Mouse (Mus musculus) liver, embryonic 12.5 days (tissue): Measurements from ENCODE around the gene Sostdc1. TPM values are rescaled to one million over a fixed set of nuclear protein-coding genes. Genes with fewer than 3 reads are reported as not detected.

ENCODE experiments used
- ATAC-seq: fragments of 200-750 bp; cut with Nextera tagmentation; 2 replicates; pipeline ENCODE4 v1.8.0; 2017; ENCODE audit warnings: moderate number of reproducible peaks, mild to moderate bottlenecking, moderate library complexity
- H3K27ac ChIP-seq: fragments of 300-500 bp; sonication (generic); 2 replicates; pipeline ENCODE4 v1.5.1; 2016; ENCODE audit warnings: mild to moderate bottlenecking
- H3K27me3 ChIP-seq: fragments of 300-500 bp; sonication (generic); replicated peaks from 2 replicates; pipeline ENCODE4 v1.6.1; 2016; ENCODE audit warnings: mild to moderate bottlenecking, moderate library complexity
- H3K36me3 ChIP-seq: fragments of 300-500 bp; sonication (generic); 2 replicates; pipeline ENCODE4 v1.6.1; 2016; ENCODE audit warnings: mild to moderate bottlenecking, moderate library complexity
- H3K4me1 ChIP-seq: fragments of 300-500 bp; sonication (generic); 2 replicates; pipeline ENCODE4 v1.6.1; 2016
- H3K4me2 ChIP-seq: fragments of 300-500 bp; sonication (generic); 2 replicates; pipeline ENCODE4 v1.6.1; 2016; ENCODE audit warnings: mild to moderate bottlenecking, moderate library complexity
- H3K4me3 ChIP-seq: fragments of 300-500 bp; sonication (generic); 2 replicates; pipeline ENCODE4 v1.5.1; 2016; ENCODE audit warnings: mild to moderate bottlenecking, moderate library complexity
- H3K9ac ChIP-seq: fragments of 300-500 bp; sonication (generic); 2 replicates; pipeline ENCODE4 v1.6.1; 2016; ENCODE audit warnings: mild to moderate bottlenecking, moderate library complexity
- H3K9me3 ChIP-seq: fragments of 300-500 bp; sonication (generic); replicated peaks from 2 replicates; pipeline ENCODE4 v1.6.1; 2016; ENCODE audit warnings: mild to moderate bottlenecking, moderate library complexity
- WGBS: fragments of 180-500 bp; shearing (Covaris S2); methylation state at CpG from one replicate; pipeline ENCODE4 v1.1.7; 2016; ENCODE audit not compliant: insufficient replicate concordance; 5-methylcytosine and 5-hydroxymethylcytosine counted together
- polyA plus RNA-seq: library from polyadenylated mRNA; unstranded; fragments of >200 nt; fragmentation: Nextera tagmentation; extraction: Ambion mirVana; gene quantifications from 2 replicates; pipeline ENCODE4 v1.2.1, GENCODE M21; 2016

The Sostdc1 gene
- 0.17 and 0.19 TPM in 2 replicates for polyA plus RNA-seq

DNA sequence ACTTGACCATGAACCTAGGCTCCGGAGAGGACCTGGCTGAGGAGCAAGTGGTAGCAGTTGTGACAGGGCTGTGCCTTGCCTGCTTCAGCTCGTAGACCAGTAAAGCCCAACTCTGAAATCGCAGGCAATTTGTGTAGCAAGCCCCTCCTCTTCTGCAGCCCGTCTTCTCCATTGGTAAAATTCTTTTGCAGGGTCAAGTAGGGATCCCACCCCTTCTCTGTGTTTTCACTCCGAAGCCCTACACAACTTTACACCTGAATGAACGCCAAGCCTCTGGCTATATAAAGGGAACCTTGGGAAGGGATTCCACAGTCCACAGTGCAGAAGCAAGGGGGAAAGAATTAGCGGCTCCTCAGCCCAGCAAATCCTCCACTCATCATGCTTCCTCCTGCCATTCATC is at the start of gene Sostdc1:
Gene Sostdc1 (plus strand): TSS at position 224 of the 400 bp plus-strand sequence.
- 20% methylated on average over 7 of the region's 7 CpGs for WGBS
- H3K27ac ChIP-seq: no peak within 1 kb of the TSS
- no peaks in the 10 kb centered on the region for H3K9me3 ChIP-seq
- no peaks in the 10 kb centered on the region; the same call in 1 of the 2 replicates for H3K4me1 ChIP-seq
- no peak for ATAC-seq
- H3K4me3 ChIP-seq: no peak within 1 kb of the TSS
- H3K4me2 ChIP-seq: no peak within 1 kb of the TSS
- no peaks in the 10 kb centered on the region for H3K36me3 ChIP-seq
- peaks cover 18% of the 10 kb centered on the region; the same call in 1 of the 2 replicates for H3K27me3 ChIP-seq
- H3K9ac ChIP-seq: no peak within 1 kb of the TSS

DNA sequence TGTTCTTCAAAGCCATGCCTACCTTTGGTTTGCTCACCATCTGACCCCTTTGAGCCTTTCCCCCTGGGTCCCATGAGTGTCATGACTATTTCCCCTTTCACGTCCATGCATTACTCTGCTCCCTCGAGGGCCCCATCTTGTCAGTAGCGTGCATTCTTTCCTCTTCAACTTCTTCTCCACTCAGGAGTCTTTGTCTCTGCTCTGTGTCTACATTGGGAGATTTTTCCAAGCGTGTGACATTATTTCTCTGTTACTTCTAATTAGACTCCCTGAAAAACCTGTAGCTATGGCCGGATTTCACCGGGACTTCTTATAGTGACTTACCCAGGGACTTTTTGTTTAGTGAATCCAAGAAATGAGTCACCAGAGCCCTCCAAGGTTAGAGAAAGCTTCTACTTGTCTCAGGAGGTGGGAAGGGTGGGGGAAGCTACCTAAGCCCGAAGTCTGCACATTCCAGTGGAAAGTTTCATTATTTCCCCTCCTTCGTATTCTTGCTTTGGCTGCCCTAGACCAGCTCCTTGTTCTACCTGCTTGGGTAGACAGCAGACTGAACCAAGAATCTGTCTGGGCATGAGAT is 46.2 kb upstream of the Sostdc1 start:
- no peak overlapping the region for H3K9ac ChIP-seq
- 72% methylated on average over 8 of the region's 8 CpGs for WGBS
- no peaks in the 10 kb centered on the region for H3K4me1 ChIP-seq
- no peak for ATAC-seq
- no peak overlapping the region for H3K4me2 ChIP-seq
- H3K9me3 ChIP-seq: no peaks in the 10 kb centered on the region
- H3K27ac ChIP-seq: no peak overlapping the region
- no peaks in the 10 kb centered on the region for H3K27me3 ChIP-seq
- no peaks in the 10 kb centered on the region for H3K36me3 ChIP-seq
- H3K4me3 ChIP-seq: no peak overlapping the region

DNA sequence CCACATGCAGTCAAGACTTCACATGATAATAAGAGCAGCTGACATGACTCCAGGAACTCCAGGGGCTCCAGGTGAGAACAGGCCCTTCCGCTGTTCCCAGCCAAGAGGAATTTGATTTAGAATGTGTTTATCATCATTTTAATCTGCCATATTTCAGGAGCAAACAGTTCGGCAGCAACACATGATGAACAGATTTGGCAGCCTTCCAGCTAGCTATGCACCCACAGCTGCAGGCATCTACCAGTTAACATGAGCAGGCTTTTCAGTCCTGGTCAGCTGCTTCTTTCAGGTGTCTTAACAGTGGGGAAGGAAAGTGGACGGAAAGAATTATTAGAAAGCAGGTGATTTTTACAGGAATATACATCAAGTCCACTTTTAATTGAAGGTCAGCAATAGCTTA is 39.1 kb upstream of the Sostdc1 start:
- no peak for ATAC-seq
- 73% methylated on average over 3 of the region's 3 CpGs for WGBS
- Histone ChIP-seq H3K4me2 (no peak overlapping the region), H3K4me1 (no peaks in the 10 kb centered on the region), H3K36me3 (no peaks in the 10 kb centered on the region), H3K27ac (no peak overlapping the region), H3K9ac (no peak overlapping the region), H3K4me3 (no peak overlapping the region), H3K27me3 (no peaks in the 10 kb centered on the region), H3K9me3 (no peaks in the 10 kb centered on the region)

DNA sequence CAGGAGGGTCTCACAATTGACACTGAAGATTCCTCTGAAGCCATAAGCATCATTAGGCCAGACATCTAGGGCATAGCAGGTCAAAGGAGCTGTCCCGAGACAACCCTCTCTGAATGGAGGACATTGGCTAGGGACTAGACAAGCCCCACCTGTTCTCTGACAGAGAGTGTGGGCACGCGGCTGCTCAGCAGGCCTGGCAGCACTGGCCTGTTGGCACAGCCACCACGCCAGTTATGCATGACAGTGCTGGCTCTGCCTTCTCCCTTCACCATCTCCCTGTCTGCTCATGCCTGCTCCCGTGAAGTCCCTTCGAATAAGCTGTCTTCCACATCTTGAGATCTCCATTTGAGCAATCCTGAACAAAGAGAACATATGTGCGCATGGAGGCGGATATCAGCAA is 24.3 kb upstream of the Sostdc1 start:
- H3K36me3 ChIP-seq: no peaks in the 10 kb centered on the region
- H3K9me3 ChIP-seq: no peaks in the 10 kb centered on the region
- ATAC-seq: no peak
- H3K9ac ChIP-seq: no peak overlapping the region
- no peak overlapping the region for H3K4me3 ChIP-seq
- 73% methylated on average over 8 of the region's 8 CpGs for WGBS
- no peak overlapping the region for H3K27ac ChIP-seq
- H3K4me1 ChIP-seq: no peaks in the 10 kb centered on the region
- H3K4me2 ChIP-seq: no peak overlapping the region
- no peaks in the 10 kb centered on the region for H3K27me3 ChIP-seq

DNA sequence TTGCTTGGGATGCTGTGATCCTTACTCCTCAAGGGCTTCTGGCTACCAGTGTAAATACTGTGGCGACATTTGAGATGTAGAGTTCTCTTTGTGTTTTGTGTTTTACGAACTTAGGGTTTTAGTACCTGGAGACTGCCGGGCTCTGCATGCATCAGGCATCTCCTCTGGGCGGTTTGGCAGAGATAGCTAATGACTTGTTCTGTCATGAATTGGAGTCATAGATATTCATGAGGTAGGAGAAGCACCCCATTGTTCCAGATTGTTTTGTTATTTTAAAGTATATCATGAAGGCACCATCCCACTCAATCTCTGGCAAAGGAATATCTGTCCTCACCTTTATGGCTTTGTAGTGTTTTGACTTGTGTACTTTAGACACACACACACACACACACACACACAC is 23.5 kb upstream of the Sostdc1 start:
- no peaks in the 10 kb centered on the region for H3K9me3 ChIP-seq
- no peak for ATAC-seq
- no peaks in the 10 kb centered on the region for H3K36me3 ChIP-seq
- H3K27ac ChIP-seq: no peak overlapping the region
- WGBS: 73% methylated on average over 4 of the region's 4 CpGs
- no peak overlapping the region for H3K4me2 ChIP-seq
- no peak overlapping the region for H3K9ac ChIP-seq
- H3K4me1 ChIP-seq: no peaks in the 10 kb centered on the region
- no peaks in the 10 kb centered on the region for H3K27me3 ChIP-seq
- H3K4me3 ChIP-seq: no peak overlapping the region

DNA sequence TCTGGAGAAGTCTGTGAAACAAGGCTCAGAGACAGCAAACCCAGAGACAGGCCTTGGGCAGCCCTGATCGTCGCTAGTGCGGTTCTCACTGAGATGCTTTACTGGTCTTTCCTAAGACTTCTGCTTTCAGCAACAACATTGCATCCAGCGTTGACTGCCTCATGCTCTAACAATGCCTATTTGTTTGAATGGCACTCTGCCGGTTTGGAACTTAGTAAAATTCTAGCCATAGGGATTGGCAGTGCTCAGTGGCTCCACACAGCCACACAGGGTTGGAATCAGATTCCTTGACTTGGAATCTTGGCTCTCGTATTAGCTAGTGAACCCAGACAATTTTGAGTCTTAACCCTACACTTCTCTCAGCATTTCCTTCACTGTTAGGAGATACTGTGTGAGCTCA is 22.6 kb upstream of the Sostdc1 start:
- ATAC-seq: no peak
- Histone ChIP-seq H3K36me3 (no peaks in the 10 kb centered on the region), H3K4me3 (no peak overlapping the region), H3K4me2 (no peak overlapping the region), H3K4me1 (no peaks in the 10 kb centered on the region), H3K27me3 (no peaks in the 10 kb centered on the region), H3K9ac (no peak overlapping the region), H3K27ac (no peak overlapping the region), H3K9me3 (no peaks in the 10 kb centered on the region)
- 76% methylated on average over 6 of the region's 6 CpGs for WGBS

DNA sequence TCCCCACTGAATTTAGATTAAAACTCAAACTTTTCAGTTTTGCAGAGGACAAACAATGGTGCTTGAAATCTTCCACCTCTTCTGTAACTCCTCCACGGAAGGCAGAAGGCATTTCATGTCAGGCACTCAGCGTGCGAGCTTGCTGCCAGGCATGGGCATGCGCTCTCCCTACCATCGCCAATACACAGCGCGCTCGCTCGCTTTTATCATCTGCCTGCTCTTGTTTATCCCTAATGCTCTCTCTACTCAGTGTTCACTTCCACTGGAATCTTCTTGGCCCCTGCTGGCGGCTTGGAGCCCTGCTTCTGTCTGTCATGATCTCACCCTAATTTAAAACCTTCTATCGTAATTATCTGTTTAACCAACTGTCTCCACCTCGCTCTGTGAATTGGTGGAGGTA is 11.6 kb upstream of the Sostdc1 start:
- no peak for ATAC-seq
- H3K9ac ChIP-seq: no peak overlapping the region
- no peak overlapping the region for H3K4me3 ChIP-seq
- no peaks in the 10 kb centered on the region for H3K27me3 ChIP-seq
- H3K27ac ChIP-seq: no peak overlapping the region
- no peaks in the 10 kb centered on the region for H3K36me3 ChIP-seq
- no peak overlapping the region for H3K4me2 ChIP-seq
- WGBS: 79% methylated on average over 12 of the region's 12 CpGs
- H3K9me3 ChIP-seq: no peaks in the 10 kb centered on the region
- no peaks in the 10 kb centered on the region for H3K4me1 ChIP-seq

DNA sequence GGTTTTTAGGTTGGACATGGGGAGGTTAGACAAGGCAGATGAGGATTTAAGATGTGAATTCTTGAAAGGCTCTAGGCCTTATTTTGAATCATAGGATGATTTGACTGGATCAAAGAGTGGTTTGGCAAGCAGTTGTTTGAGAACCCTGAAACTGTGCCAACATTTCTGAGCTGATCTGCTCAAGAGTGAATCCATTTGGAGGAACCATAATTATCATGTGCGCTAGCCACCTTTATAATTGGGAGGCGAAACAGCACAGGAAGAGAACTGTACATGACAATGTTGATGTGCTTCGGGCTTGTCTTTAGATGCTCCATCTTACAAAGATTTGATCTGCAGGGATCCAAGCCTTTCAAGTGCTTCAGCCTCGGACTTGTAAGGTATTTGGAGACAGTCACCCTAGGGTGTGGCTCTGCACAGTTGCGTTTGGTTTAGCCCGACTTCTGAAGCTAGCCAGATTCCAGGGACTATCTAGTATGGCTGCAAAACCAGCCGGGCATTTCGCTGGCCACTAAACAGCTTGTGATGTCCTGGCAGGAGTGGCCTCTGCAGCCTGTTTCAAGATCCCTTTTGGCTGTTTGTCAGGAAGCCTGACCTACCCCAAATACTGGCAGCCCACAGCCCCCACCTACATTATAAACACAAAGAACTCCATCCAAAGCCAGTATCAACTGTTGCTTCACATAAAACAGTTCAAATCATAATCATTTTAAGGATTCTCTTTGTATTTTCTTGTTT is 10.9 kb upstream of the Sostdc1 start:
- Histone ChIP-seq H3K4me2 (no peak overlapping the region), H3K9me3 (no peaks in the 10 kb centered on the region), H3K27me3 (no peaks in the 10 kb centered on the region), H3K27ac (no peak overlapping the region), H3K9ac (no peak overlapping the region), H3K4me1 (no peaks in the 10 kb centered on the region), H3K36me3 (no peaks in the 10 kb centered on the region), H3K4me3 (no peak overlapping the region)
- 74% methylated on average over 8 of the region's 8 CpGs for WGBS
- ATAC-seq: no peak

DNA sequence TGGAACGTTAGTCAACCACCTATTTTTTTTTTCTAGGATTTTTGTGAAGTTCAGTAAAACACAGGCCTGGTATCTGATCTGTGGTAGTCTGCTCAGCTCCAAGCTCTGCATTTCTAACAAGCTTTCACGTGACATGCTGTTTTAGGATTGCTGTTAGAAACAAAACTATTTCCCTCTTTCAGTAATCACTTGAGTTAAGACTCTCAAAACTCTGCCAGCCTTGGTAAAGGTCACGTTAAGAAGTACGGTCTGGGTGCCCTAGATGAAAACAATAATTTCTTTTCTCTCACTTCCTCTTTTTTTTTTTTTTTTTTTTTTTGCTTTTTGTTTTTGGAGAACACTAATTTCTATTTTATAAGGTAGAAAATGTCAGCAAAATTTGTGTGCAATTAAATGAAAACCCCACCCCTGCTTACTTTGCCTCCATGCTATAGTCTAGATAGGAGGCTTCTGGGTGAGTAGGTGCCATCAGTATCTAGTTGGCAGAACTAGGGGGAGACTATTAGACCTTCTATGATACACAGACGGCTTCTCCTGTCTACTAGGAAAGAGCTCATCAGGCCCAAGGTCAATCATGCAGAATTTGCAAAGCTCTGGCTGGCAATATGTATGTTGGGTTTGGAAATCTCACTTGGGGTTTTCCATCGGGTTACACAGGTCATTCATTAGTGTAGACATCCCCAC is 5.1 kb upstream of the Sostdc1 start:
- Histone ChIP-seq H3K27ac (no peak overlapping the region), H3K9ac (no peak overlapping the region), H3K4me2 (no peak overlapping the region), H3K27me3 (0 out of 2 replicates have a peak, but pooled peaks cover under 1% of the 10 kb centered on the region), H3K4me3 (no peak overlapping the region), H3K4me1 (no peaks in the 10 kb centered on the region), H3K36me3 (no peaks in the 10 kb centered on the region), H3K9me3 (no peaks in the 10 kb centered on the region)
- WGBS: 59% methylated on average over 6 of the region's 6 CpGs
- no peak for ATAC-seq

DNA sequence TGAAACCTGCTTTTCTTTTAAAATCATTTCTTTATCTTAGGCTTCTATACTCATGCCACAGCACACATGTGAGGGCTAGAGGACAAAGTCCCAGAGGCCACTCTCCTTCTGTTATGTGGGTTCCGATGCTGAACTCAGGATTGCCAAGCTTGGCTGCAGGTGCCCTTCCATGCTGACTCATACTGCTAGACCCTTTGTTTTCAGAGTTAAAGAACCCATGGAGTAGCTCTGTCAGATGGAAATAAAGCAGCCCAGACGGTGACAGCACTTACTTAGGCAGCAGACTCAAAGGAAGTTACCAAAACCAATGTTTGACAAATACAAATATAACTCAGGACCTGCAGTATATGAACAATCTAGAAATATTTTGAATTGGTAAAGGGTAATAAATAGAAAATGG is 924 bp upstream of the Sostdc1 start:
- Histone ChIP-seq H3K36me3 (no peaks in the 10 kb centered on the region), H3K9me3 (no peaks in the 10 kb centered on the region), H3K4me2 (no peak overlapping the region), H3K9ac (no peak overlapping the region), H3K4me1 (no peaks in the 10 kb centered on the region; the same call in 1 of the 2 replicates), H3K27ac (no peak overlapping the region), H3K27me3 (peaks cover 18% of the 10 kb centered on the region; the same call in 1 of the 2 replicates), H3K4me3 (no peak overlapping the region)
- no peak for ATAC-seq
- WGBS: 35% methylated on average over 2 of the region's 2 CpGs

DNA sequence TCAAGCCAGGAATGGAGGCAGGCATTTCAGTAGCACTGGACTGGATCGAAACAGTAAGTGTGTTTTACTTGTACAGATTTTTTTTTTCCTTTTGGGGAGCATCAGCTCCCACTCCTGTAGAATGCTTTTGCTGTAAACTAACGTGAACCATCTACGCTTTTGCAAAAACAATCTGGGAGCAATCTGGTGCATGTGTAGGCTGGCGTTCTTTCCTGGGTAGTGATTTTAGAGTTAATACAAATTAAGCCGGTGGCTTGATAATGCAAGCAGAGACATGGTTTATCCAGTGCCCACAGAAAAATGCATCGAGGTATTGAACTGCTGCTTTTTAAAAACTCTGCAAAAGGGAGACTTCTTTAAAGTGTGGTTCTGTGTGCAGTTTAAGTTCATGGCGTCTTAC is 507 bp downstream of the Sostdc1 start:
- no peak overlapping the region for H3K4me2 ChIP-seq
- no peaks in the 10 kb centered on the region for H3K36me3 ChIP-seq
- no peak overlapping the region for H3K4me3 ChIP-seq
- H3K27me3 ChIP-seq: peaks cover 18% of the 10 kb centered on the region; the same call in 1 of the 2 replicates
- no peak overlapping the region for H3K27ac ChIP-seq
- H3K4me1 ChIP-seq: no peaks in the 10 kb centered on the region; the same call in 1 of the 2 replicates
- 66% methylated on average over 7 of the region's 7 CpGs for WGBS
- H3K9me3 ChIP-seq: no peaks in the 10 kb centered on the region
- H3K9ac ChIP-seq: no peak overlapping the region
- ATAC-seq: no peak

DNA sequence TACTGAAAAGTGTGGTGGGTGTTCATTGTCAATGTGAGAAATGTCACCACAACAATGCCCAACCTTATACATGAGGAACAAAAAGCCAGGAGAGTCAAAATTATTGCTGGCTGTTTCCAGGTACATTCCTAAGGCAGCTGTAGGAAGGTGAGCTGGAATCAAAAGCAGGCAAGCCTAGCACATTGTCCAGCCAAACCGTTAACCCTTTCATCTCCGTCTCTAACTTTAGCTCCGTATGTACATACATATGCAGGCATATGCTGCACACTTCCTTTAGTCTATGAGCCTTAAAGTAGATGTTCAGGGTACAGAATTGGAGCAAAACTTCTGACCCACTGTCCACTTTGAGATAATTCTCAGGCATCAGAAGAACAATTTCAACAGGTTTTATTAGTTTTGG is 1.6 kb downstream of the Sostdc1 start:
- Histone ChIP-seq H3K36me3 (no peaks in the 10 kb centered on the region), H3K4me3 (no peak overlapping the region), H3K4me1 (no peaks in the 10 kb centered on the region; the same call in 1 of the 2 replicates), H3K27me3 (peaks cover 18% of the 10 kb centered on the region; the same call in 1 of the 2 replicates), H3K9me3 (no peaks in the 10 kb centered on the region), H3K9ac (no peak overlapping the region), H3K4me2 (no peak overlapping the region), H3K27ac (no peak overlapping the region)
- ATAC-seq: no peak
- 70% methylated on average over 3 of the region's 3 CpGs for WGBS
